Mouse (Mus musculus) B cell, adult 2 months (primary cell): ENCODE measurements at regions not wholly inside any gene's neighbourhood (a gene's known extent, or its start where the extent isn't known, plus 50 kb on each side); places are given as distances from the start of the nearest gene placed in this dataset.

Experiments used
- DNase-seq, 2 experiments: peaks; one replicate each; pipeline ENCODE4 v3.0.0; 2022

DNA sequence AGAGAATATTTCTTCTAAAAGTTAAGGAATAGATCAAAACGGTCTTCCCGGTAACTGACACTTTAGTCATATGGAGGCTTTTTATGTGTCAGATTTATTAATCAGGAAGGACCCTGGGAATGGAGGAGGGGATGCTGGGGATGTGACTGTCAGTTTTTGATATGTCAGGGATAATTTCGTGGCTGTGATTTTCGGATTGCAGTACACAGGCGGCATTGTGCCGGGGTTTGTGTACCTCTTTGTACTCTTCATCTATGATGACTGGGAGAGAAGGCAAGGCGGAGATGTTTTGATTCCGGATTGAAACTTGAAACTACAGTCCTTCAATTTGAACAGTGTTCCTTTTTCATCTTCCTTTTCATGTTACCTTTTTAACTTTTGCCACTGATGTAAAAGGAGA, 344.2 kb downstream of the Mdfic start:
- DNase-seq, result no peak

DNA sequence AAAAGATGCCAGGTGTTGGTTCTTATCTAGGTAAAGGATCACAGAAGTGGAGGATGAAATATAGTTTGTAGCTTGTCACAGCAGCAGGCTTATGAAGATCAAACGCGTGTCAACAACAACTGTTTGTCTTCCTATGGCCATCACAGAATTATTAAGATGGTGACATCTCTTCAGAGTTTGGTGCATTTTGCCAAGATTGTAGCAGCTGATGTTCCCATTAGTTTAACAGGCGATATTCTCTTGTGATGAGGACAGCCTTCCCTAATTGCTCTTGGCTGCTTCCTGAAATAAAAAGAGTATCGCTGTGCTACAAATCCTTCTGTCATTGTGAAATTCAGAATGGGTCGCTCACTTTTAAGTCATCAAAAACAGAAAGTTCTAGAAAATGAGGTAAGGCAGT, 344.7 kb downstream of the Mdfic start:
- DNase-seq, result no peak

DNA sequence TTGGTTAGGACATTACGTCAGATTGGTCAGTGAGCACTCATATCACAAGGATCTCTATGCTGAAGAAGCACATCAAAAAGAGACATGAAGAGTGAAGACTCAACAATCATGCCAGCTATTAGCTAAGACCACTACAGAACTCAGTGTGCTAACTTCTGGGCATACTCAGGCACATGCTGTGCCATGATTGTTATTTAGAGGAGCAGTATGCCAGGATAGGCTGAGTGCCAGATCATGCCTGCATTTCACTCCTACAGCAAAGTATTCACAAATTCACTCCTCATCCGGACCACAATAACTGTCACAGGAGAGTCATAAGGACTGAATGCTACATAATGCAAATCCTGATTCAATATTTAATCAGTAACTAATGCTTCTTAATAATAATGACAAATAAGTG, 355.8 kb downstream of the Mdfic start:
- no peak for DNase-seq

DNA sequence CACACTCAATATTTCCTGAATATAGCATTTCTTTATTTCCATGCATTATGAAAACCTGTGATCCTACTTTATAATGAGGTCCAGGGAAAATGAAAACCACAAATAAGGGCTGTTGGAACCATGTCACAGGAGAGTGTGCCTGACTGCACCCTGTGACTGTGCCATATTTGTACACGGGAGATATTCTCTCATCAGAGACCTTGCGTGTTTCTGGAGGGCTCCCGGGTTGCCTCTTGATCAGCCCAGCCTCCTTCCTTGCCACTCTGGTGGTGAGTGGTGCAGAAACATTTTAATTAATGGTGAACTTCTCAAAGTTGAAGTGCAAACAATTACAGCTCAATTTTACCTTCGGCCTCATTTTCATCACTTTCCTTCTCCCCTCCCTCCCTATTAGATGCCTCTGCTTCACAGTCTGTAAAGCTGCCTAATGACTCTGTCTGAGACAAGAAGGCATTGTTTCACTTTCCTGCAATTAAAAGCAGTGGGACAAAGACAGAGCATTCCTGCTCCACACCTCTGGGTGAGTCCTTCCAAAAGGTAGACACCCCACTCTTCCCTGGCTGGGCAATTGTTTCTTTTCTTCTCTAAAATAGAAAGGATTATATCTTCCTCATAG, 356.8 kb downstream of the Mdfic start:
- no peak for DNase-seq

DNA sequence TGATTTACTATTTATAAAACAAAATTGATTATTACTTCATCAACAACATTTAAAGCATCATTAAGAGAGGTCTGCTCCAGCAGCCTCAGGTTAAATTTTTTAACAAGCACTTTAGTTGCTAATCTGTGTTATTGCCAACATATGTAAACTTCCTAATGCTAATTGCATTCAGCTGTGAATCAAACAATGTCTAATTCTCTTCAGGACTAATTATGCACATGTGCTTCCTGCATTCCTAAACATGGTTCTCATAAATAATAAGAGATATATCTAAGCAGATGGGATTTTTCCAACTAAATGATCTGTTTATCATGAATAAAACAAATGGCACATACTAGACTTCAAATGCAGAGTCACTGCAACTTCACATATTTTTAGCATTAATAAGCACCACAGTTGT, 357.5 kb downstream of the Mdfic start:
- no peak for DNase-seq

DNA sequence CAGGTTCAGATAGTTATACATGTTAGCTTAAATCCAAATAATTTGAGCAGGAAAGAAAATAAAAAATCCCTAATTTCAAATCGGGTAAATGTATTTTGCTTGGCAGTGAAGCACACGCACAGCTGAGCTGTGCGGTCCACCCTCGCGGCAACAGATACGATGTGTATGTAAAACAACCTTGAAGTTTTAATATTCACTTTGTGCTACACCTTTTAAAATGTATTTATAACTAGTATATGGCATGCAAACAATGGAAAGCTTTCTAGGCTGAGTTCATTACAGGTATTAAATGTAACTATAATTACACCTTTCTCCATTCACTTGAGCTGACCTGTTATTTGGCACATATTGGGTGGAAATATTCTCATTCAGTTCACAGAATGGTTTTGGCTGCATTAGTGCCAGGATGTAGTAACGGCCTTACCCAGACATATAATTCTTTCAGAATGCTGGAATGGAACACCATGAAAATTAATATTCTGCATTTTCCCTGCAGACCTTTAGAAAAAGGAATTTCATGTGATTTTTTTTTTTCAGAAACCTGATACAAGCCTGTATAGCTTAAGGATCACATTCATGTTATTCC, 366.6 kb downstream of the Mdfic start:
- DNase-seq, result no peak

DNA sequence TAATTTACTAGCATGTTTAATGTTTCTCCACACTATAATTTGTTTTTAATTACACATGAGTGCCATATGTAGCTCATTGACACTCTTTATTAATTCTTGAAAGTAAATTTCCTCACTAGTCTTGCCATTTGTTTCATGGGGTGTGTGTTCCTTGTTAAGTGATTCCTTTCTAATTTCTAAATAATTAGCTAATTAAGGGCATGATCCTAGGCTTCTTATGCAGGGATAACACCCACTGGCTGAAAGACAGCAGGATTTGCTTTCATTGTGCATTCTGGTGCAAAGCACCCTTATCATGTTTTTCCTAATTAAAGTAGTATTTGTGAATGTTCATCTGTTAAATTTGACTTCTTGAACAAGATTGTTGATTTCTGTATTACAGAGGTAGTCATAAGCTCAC, 378.3 kb downstream of the Mdfic start:
- no peak for DNase-seq

DNA sequence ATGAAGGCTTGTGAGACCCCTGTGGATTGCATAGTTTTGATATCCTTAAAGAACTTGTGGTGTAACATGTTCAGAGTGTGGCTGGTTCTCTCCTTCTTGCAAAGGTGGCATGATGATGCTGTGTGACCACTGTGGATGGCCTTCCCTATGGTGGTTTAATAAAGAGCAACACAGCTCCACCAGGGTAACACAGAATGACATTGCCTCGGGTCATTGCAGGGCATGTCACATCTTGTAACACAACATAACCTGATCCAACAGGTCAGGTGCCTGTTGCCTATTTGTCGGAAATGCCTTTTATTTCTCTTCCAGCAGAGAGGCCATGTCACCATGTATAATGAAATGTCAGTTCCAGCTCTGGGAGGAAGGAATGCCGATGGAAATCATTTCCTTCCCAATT, 420.5 kb downstream of the Mdfic start:
- DNase-seq, result no peak

DNA sequence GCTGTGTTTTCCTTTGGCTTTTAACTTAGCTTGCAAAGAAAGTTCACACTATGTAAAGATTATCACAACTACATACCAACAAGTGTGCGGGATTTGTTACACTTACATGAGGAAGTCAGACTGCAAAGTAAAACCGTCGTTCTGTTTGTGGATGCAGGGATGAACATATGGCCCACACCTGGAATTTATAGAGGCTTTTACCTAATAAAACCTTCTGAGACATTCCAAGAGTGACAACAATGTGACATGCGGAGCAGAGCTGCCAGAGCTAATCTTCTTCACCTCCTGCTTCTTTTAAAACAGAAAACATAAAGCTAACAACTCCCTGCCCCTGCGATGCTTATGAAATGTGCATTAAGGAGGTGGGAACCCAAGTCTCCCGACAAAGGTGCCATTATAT, 424.1 kb downstream of the Mdfic start:
- no peak for DNase-seq

DNA sequence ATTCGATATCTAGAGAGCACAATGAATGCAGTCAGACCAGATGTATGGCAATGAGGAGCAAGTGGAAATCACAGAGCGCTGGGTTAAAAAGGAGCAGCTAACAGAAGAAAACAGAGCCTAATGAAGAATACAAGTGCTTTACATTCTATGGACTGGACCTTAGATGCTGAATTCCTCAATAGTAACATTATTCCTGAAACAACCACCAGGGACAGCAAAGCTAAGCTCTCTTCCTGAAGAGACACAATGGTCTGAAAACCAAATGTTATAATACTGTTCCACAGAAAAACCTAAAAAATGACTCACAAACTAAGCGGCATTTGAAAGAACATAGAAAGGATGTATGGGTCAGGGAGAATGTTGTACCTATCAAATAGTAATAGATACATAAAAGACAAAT, 430.1 kb downstream of the Mdfic start:
- no peak for DNase-seq

DNA sequence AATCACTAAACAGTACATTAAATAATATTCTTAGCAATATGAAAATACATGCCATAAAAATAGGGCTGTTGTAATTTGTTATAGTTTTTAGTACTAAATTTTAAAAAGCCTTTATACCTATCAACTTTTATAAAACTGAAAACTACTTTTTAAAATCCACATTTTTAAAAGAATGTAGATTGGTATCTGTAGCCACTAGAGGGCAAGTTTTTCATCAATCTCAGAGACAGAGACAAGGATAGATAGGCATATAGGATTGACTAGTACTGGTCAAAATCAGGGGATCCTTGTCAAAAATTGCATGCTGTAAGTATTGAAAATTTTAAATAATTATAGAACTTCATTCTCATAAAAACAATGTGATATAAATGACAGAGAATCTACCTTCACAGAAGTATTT, 431.0 kb downstream of the Mdfic start:
- DNase-seq, result no peak

DNA sequence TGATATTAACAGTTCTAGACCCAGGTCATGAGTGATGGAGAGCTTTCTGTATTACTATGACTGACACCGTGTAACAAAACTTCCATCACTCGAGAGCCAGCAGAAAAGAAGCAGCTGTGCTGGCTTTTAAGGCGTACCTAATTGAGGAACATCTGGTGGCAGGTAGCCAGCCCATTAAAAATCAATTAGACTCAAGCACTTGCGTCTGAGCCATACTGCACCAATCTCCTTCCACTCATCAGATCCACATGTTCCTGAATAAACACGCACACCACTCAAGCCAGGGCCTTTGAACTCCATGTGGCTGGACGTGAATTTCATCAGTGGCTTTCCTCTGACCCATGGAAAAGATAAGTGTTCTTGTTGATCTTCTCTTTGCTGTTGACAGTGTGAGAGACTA, 432.2 kb downstream of the Mdfic start:
- DNase-seq, result no peak

DNA sequence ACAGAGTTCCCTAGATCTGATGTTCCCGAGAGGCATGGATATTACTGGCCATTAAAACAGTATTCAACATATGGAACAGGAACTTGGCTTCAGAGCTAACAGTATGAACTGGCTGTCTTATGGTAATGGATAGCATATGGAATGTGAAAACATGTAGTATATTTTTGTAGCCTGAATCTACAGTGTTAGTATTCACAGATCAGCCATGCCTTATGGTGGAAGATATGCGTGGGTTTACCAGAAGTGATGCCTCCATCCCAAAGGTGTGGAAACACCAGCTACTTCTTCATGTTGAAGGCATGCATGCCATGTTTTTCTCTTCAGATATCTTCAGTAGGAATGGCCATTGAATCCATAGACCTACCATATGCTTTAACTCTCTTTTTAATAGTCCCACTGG, 444.6 kb downstream of the Mdfic start:
- no peak for DNase-seq

DNA sequence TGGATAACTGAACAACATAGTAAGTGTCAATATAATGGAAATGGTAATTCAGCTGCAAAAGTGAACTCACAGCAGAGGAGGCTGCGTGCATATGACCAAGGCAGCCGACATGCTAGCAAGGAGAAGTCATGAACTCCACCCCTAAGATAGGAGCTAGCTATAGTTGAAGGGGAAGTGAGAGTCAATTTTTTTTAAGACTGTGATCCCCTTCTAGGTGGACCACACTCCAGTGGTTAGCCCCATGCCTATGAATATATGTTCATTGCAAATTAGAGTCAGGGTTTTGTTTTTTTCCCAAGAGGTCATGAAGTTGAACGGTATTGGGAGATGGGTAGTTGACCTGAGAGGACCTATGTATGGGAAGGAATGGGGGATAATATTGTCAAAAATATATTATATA, 451.4 kb downstream of the Mdfic start:
- DNase-seq, result no peak

DNA sequence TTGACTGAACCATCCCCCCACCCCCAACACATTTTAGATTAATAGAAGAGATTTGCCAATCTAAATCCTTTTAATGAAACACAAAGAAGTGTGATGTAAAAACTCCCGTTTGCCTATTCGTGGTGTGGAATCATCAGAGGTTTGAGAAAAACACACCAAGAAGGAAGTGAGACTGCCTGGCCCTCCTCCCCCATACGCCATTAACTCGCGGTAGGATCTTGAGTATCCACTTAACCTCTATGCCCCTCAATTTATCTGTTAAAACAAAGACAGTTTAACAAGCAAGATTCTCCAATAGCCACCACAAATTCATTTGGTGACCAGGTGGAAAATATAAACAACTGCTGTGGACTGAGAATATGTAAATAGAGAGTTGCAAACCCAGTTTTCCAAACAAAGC, 456.9 kb downstream of the Mdfic start:
- no peak for DNase-seq

DNA sequence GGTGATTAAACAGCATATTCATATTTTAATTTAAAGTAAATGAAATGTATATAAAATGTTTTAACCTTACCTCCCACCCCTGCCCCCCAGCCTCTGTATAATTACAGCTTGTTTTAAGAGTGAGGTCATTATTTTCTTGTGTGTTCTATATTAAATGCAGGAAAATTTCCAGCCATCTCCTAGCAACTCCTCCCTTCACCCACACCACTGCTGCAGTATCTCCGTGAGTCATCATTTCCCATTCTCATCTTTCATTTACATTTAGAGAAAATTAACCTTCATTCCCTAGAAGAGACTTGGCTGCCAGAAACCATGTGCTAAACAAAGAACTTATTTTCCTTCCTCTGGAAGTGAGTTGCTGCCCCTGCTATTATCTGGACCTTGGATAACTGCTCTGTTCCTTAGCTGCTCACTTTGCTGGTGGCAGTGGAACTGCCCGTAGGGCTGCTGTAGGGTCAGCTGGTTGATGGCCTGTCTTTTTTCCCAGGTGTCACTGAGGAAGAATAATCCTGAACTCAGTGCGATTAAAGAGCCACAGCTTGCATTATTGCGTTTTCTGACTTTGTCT, 467.6 kb downstream of the Mdfic start:
- no peak for DNase-seq

DNA sequence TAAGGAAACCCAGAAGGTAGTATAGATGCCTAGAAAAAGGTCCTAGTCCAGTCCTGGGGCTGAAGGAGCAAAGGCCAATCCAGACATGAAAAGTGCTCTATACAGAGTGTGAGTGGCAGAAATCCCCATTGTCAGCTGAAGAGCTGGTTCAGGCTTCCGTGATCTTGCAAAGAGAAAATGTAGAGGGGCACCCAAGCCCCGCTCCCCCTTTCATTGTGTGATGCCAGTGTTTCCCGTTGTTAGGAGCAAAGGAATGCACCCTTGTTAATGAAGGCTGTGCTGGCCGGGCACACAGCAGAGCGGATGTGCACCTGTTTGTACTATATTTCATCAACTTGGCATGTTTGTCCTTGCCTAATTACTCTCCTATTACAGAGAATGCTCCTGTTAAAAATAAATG, 492.5 kb downstream of the Mdfic start:
- no peak for DNase-seq

DNA sequence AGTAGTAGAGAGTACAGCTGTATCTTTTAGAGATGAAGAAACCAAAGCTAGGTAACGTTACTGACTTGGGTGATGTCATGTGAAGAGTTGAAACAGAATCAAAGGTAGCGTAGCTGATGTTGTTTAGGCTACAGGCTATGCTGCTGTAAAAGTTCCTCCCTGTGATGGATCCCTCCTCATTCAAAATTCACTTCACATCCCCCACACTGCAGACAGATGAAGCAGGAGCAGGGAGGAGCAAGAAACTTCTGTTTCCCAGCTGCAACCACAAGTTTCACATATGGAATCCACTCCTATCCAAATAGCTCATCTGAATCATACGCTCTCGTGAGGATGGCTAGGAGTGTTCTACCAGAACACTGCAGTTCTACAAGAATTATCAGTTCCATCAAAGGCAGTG, 493.2 kb downstream of the Mdfic start:
- DNase-seq, result no peak

DNA sequence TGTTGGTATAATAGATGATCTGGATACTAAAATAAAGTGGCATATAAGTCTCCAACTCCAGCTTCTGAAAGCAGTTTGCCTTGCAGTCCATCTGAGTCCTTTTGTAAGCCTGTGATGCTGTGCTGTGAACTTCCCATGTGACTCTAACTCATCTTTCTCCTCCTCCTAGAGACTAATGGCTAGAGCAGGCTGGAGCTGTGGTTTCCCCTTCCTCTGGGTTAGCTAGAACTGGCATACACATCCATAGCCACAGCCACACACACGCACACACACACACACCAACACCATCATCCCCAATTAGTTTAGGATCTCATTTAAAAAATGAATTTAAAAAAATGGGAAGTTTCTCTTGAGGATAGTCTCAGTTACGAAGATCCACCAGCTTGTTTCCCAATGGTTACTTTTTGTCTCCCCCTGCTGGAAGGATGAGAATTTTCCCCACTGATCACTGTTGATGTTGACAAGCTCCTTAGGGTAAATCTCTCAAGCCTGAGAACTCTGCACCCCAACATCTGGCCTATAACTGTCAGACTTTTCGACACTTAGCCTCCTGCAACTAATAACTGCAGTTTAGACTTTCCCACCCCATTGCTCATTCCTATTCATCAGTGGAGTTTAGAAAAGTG, 500.7 kb downstream of the Mdfic start:
- DNase-seq, result peak; percentile 7 to 9
